Comparison of ENCODE assay signal across 21 mouse cellular contexts in genomic region chr16:36925351-36925750, GRCm38 (mm10).
"Had no signal": no experiment of that assay in that cellular context is flagged by ENCODE, and none has a peak within 500 bp of the region (broad histone marks: within the 10 kb centered on the region; RNA-seq: fewer than 3 reads in every experiment).

No protein-coding gene starts in this region.

- H3K4me3 ChIP-seq: layer of hippocampus, adult 2 months; limb, embryonic 10.5 days; limb, embryonic 13.5 days; liver, embryonic 12.5 days; liver, embryonic 15.5 days; lung, embryonic 15.5 days; megakaryocyte, embryonic 14.5 days; midbrain, embryonic 10.5 days; midbrain, embryonic 13.5 days; myocyte; neural tube, embryonic 13.5 days; stomach, embryonic 15.5 days had no signal

- DNase-seq: kidney, postnatal 25 days; layer of hippocampus, adult 9-11 months; liver; retina, postnatal 1 day; right cerebral cortex, postnatal 25 days; spleen, adult 18-20 months; thymus, postnatal 25 days had no signal

- H3K9ac ChIP-seq: limb, embryonic 13.5 days; liver, embryonic 12.5 days; liver, embryonic 15.5 days; lung, embryonic 15.5 days; midbrain, embryonic 13.5 days; neural tube, embryonic 13.5 days; stomach, embryonic 15.5 days had no signal

- H3K4me1 ChIP-seq: limb, embryonic 13.5 days; liver, embryonic 12.5 days; liver, embryonic 15.5 days; lung, embryonic 15.5 days; midbrain, embryonic 10.5 days; midbrain, embryonic 13.5 days; neural tube, embryonic 13.5 days; stomach, embryonic 15.5 days had no signal

- H3K9me3 ChIP-seq: limb, embryonic 10.5 days; limb, embryonic 13.5 days; liver, embryonic 12.5 days; liver, embryonic 15.5 days; lung, embryonic 15.5 days; megakaryocyte, embryonic 14.5 days; midbrain, embryonic 10.5 days; midbrain, embryonic 13.5 days; neural tube, embryonic 13.5 days; stomach, embryonic 15.5 days had no signal

- H3K27me3 ChIP-seq: limb, embryonic 13.5 days; liver, embryonic 12.5 days; liver, embryonic 15.5 days; lung, embryonic 15.5 days; megakaryocyte, embryonic 14.5 days; midbrain, embryonic 13.5 days; neural tube, embryonic 13.5 days; stomach, embryonic 15.5 days had no signal

- H3K27ac ChIP-seq: kidney, postnatal 0 days; layer of hippocampus, adult 2 months; limb, embryonic 10.5 days; limb, embryonic 13.5 days; liver, embryonic 15.5 days; lung, embryonic 15.5 days; midbrain, embryonic 10.5 days; midbrain, embryonic 13.5 days; neural tube, embryonic 13.5 days; stomach, embryonic 15.5 days had no signal

- H3K4me2 ChIP-seq: limb, embryonic 13.5 days; liver, embryonic 12.5 days; liver, embryonic 15.5 days; lung, embryonic 15.5 days; midbrain, embryonic 13.5 days; neural tube, embryonic 13.5 days; stomach, embryonic 15.5 days had no signal

- ATAC-seq: liver, embryonic 12.5 days; midbrain, embryonic 13.5 days; midbrain, embryonic 16.5 days had no signal
